Mouse (Mus musculus) CD4-positive, CD25-positive, alpha-beta regulatory T cell, adult 2 months (primary cell): ENCODE data around the gene Kcnh4.
A peak's percentile ranks its signal among the peaks of the same experiment; 100 is the strongest.
"Not testable (repeated sequence)": the region's sequence is repeated elsewhere in the genome, so short reads cannot be mapped to it uniquely, and the experiment has no call there.

Source experiments
- DNase-seq: peaks from one replicate; pipeline ENCODE4 v3.0.0-alpha.2; 2012; ENCODE audit warnings: low read depth, low spot score

Kcnh4 gene

GRCm38 (mm10) chr11:100759611-100760233 lies at the start of gene Kcnh4:
TSS of gene Kcnh4 (minus strand) at chr11:100759942.
- peak; percentile 93 for DNase-seq

- no peak for DNase-seq
Observed at GRCm38 (mm10) chr11:100806380-100807305, 46.9 kb upstream of the Kcnh4 start.

GRCm38 (mm10) chr11:100805535-100805934 lies 45.8 kb upstream of the Kcnh4 start:
- DNase-seq = no peak

- peak; percentile 75 for DNase-seq
Observed at GRCm38 (mm10) chr11:100804409-100804808, 44.7 kb upstream of the Kcnh4 start.

- no peak for DNase-seq
Observed at GRCm38 (mm10) chr11:100799426-100799825, 39.7 kb upstream of the Kcnh4 start.

GRCm38 (mm10) chr11:100796585-100796984 lies 36.8 kb upstream of the Kcnh4 start:
- no peak for DNase-seq

- no peak for DNase-seq
Observed at GRCm38 (mm10) chr11:100795386-100795785, 35.6 kb upstream of the Kcnh4 start.

GRCm38 (mm10) chr11:100791457-100792049 lies 31.8 kb upstream of the Kcnh4 start:
- DNase-seq = no peak

GRCm38 (mm10) chr11:100790644-100791043 lies 30.9 kb upstream of the Kcnh4 start:
- not testable (repeated sequence) for DNase-seq

- no peak for DNase-seq
Observed at GRCm38 (mm10) chr11:100789702-100790101, 30.0 kb upstream of the Kcnh4 start.

- no peak for DNase-seq
Observed at GRCm38 (mm10) chr11:100785774-100786173, 26.0 kb upstream of the Kcnh4 start.

- no peak for DNase-seq
Observed at GRCm38 (mm10) chr11:100784286-100784685, 24.5 kb upstream of the Kcnh4 start.

GRCm38 (mm10) chr11:100782568-100782967 lies 22.8 kb upstream of the Kcnh4 start:
- DNase-seq = no peak

GRCm38 (mm10) chr11:100781763-100782475 lies 22.2 kb upstream of the Kcnh4 start:
- no peak for DNase-seq

- no peak for DNase-seq
Observed at GRCm38 (mm10) chr11:100780247-100780646, 20.5 kb upstream of the Kcnh4 start.

GRCm38 (mm10) chr11:100778069-100778468 lies 18.3 kb upstream of the Kcnh4 start:
- DNase-seq = no peak

- DNase-seq = no peak
Observed at GRCm38 (mm10) chr11:100775921-100776320, 16.2 kb upstream of the Kcnh4 start.

GRCm38 (mm10) chr11:100774261-100774660 lies 14.5 kb upstream of the Kcnh4 start:
- no peak for DNase-seq

- DNase-seq = peak; percentile 83
Observed at GRCm38 (mm10) chr11:100770646-100771408, 11.1 kb upstream of the Kcnh4 start, which contains the start of gene Ghdc. TSS of gene Ghdc (minus strand) at chr11:100770957.

GRCm38 (mm10) chr11:100769980-100770379 lies 10.2 kb upstream of the Kcnh4 start:
- no peak for DNase-seq

GRCm38 (mm10) chr11:100767871-100768270 lies 8.1 kb upstream of the Kcnh4 start:
- no peak for DNase-seq
